Mouse (Mus musculus): Measurements from ENCODE around the gene Fgfr2. TPM values are rescaled to one million over a fixed set of nuclear protein-coding genes. Genes with fewer than 3 reads are reported as not detected.

Fgfr2 gene
- polyA plus RNA-seq, 1 experiment, result 3.0 TPM

DNA sequence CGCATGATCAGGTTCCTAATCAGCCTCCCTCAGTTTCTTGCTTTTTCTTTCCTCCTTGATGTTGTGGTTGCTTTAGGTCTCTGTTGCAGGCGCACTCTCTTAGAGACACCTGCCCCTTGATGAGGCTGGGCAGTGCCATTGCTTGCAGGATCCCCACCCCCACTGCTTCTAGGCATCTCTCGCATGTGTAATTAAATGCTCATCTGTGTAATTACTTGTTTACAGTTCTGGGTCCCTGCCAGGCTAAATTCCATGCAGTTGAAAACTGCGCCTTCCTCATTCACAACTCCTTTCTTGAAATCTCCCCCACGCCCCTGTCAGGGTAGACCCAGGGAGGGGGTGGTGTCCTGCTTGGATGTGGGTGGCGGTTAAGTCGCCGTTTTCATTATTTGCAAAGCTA is 1380.0 kb downstream of the Fgfr2 start:
- TF ChIP-seq CTCF (IDR thresholded peaks at IDR 0.05; ENCODE audit: control insufficient read depth, insufficient read depth, insufficient replicate concordance, low read depth, low read length), result no peak
- TF ChIP-seq POLR2A (IDR thresholded peaks at IDR 0.05; ENCODE audit: control insufficient read depth, low read depth, low read length), result no peak
- Histone ChIP-seq H3K27ac (ENCODE audit: control insufficient read depth, insufficient read depth, low read depth, low read length) (no peak overlapping the region), H3K36me3 (ENCODE audit: control insufficient read depth, insufficient read depth, low read length) (no peaks in the 10 kb centered on the region), H3K4me1 (ENCODE audit: control insufficient read depth, insufficient read depth, low read length) (no peaks in the 10 kb centered on the region), H3K4me3 (ENCODE audit: control insufficient read depth, low read depth, low read length) (no peak overlapping the region), H3K27me3 (ENCODE audit: control insufficient read depth, insufficient read depth, low read length) (no peaks in the 10 kb centered on the region)

DNA sequence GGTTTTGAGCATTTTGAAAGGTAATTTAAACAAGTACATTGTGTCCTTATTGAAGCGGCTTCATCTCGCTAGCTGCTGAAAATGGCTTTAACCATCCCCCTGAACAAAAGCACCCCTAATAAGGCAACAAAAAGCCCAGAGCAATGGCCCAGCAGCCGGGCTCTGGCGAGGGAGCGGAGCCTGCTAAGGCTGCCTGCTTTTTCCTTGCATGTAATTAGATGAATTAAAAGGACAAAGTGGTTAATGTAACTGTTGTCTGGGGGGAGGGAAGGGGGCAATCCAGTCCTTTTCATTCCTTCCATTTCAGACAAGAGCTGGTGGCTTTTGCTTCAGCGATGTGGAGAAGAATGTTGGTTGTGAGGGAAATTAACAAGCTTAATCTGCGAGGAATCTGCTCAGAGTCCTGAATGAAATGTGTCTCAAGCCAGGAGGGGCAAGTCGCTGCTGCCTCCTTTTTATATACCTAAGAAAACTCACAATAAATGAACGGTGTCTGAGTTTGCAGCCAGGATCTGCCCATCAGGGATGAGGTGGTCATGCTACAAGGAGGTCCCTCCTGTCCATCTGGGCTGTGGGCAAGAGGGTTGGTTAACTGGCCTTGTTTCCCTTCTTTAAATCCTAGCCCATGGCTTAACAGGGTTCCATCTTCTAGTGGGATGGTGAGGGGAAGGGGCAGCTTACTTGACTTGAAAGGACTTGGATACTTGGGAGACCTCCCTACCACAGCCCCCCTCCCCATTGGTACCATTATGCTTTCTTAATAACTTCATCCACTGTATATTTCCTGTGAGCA is 1400.2 kb downstream of the Fgfr2 start:
- Histone ChIP-seq H3K36me3 (ENCODE audit: control insufficient read depth, insufficient read depth, low read length) (no peaks in the 10 kb centered on the region), H3K4me1 (ENCODE audit: control insufficient read depth, insufficient read depth, low read length) (no peaks in the 10 kb centered on the region), H3K27me3 (ENCODE audit: control insufficient read depth, insufficient read depth, low read length) (no peaks in the 10 kb centered on the region), H3K27ac (ENCODE audit: control insufficient read depth, insufficient read depth, low read depth, low read length) (no peak overlapping the region), H3K4me3 (ENCODE audit: control insufficient read depth, low read depth, low read length) (no peak overlapping the region)
- no peak for TF ChIP-seq POLR2A (IDR thresholded peaks at IDR 0.05; ENCODE audit: control insufficient read depth, low read depth, low read length)
- no peak for TF ChIP-seq CTCF (IDR thresholded peaks at IDR 0.05; ENCODE audit: control insufficient read depth, insufficient read depth, insufficient replicate concordance, low read depth, low read length)

DNA sequence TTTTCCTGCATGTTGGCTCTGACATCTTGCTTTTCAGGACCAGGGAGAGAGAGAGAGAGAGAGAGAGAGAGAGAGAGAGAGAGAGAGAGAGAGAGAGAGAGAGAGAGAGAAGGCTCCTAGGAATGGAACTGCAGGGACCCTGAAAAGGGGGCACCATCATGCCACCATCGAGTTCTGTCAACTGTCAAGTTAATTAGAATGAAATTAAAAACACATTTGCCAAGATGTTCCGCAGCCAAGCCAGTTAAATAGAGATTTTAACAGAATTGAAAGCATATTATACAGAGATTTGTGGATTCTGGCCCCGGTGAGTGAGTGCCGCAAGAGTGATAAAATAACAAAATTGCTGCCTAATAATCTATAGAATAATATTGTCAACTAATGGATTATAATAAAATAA is 1400.8 kb downstream of the Fgfr2 start:
- H3K27ac ChIP-seq (ENCODE audit: control insufficient read depth, insufficient read depth, low read depth, low read length), result no peak overlapping the region
- no peaks in the 10 kb centered on the region for H3K27me3 ChIP-seq (ENCODE audit: control insufficient read depth, insufficient read depth, low read length)
- no peaks in the 10 kb centered on the region for H3K36me3 ChIP-seq (ENCODE audit: control insufficient read depth, insufficient read depth, low read length)
- H3K4me3 ChIP-seq (ENCODE audit: control insufficient read depth, low read depth, low read length), result no peak overlapping the region
- TF ChIP-seq CTCF (IDR thresholded peaks at IDR 0.05; ENCODE audit: control insufficient read depth, insufficient read depth, insufficient replicate concordance, low read depth, low read length) (no peak), POLR2A (IDR thresholded peaks at IDR 0.05; ENCODE audit: control insufficient read depth, low read depth, low read length) (no peak)
- H3K4me1 ChIP-seq (ENCODE audit: control insufficient read depth, insufficient read depth, low read length), result no peaks in the 10 kb centered on the region

DNA sequence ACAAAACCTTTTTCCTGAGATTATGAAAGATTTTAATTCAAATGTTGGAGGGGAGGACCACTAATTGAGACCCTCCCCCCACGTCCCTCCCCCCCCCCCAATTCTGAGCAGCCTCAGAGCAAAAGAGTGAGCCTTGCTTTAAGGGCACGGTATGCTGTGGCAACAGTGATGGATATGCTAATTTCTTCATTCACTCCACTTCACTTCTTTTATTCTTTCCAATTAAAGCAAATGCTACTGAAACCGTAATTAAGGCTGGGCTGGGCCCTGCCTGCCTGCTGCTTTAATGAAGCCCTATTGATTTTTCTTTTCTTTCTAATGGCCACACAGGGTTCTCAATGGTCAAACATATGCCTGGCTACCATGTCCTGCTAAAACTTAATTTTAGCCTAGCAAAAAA is 1404.9 kb downstream of the Fgfr2 start:
- TF ChIP-seq CTCF (IDR thresholded peaks at IDR 0.05; ENCODE audit: control insufficient read depth, insufficient read depth, insufficient replicate concordance, low read depth, low read length) (no peak), POLR2A (IDR thresholded peaks at IDR 0.05; ENCODE audit: control insufficient read depth, low read depth, low read length) (no peak)
- H3K4me1 ChIP-seq (ENCODE audit: control insufficient read depth, insufficient read depth, low read length), result no peaks in the 10 kb centered on the region
- no peak overlapping the region for H3K4me3 ChIP-seq (ENCODE audit: control insufficient read depth, low read depth, low read length)
- H3K27ac ChIP-seq (ENCODE audit: control insufficient read depth, insufficient read depth, low read depth, low read length), result no peak overlapping the region
- no peaks in the 10 kb centered on the region for H3K36me3 ChIP-seq (ENCODE audit: control insufficient read depth, insufficient read depth, low read length)
- no peaks in the 10 kb centered on the region for H3K27me3 ChIP-seq (ENCODE audit: control insufficient read depth, insufficient read depth, low read length)

DNA sequence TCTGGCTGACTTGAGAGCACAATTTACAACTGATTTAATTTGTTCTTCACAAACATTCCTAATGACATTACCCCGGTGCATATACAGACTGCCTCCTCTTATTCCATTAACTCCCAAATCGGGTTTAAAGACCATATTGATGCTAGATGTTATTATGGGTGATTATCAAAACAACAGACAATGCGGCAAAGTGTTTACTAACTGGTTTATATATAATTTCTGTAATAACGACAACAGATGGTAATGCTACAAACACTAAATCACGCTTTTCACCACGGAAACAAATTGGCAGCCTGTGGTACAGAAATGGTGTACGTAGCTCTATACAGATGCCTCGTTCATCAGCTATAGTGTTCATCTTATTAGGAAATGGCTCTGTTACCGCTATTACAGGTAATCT is 1410.1 kb downstream of the Fgfr2 start:
- no peaks in the 10 kb centered on the region for H3K36me3 ChIP-seq (ENCODE audit: control insufficient read depth, insufficient read depth, low read length)
- H3K4me3 ChIP-seq (ENCODE audit: control insufficient read depth, low read depth, low read length), result no peak overlapping the region
- no peak overlapping the region for H3K27ac ChIP-seq (ENCODE audit: control insufficient read depth, insufficient read depth, low read depth, low read length)
- no peaks in the 10 kb centered on the region for H3K27me3 ChIP-seq (ENCODE audit: control insufficient read depth, insufficient read depth, low read length)
- no peak for TF ChIP-seq CTCF (IDR thresholded peaks at IDR 0.05; ENCODE audit: control insufficient read depth, insufficient read depth, insufficient replicate concordance, low read depth, low read length)
- no peak for TF ChIP-seq POLR2A (IDR thresholded peaks at IDR 0.05; ENCODE audit: control insufficient read depth, low read depth, low read length)
- no peaks in the 10 kb centered on the region for H3K4me1 ChIP-seq (ENCODE audit: control insufficient read depth, insufficient read depth, low read length)

DNA sequence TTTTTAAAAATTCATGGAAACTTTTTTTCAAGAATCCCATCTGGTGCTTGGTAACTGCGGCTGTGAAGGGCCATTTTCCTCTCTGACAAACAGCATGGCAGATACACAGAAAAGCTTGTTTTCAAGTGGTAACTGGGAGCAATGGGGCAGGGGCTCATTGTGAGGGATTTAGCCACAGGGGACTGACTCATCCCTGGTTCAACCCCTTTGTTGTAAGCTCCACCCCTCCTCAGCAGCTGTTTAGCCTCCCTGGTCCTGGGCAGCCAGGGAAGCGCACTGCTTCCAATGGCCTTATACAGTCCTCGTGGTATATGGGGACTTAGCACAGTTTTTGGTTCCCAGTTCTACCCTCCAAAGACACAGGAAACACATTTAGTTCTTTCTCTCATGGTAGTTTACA is 1426.3 kb downstream of the Fgfr2 start:
- H3K4me1 ChIP-seq (ENCODE audit: control insufficient read depth, insufficient read depth, low read length), result no peaks in the 10 kb centered on the region
- H3K36me3 ChIP-seq (ENCODE audit: control insufficient read depth, insufficient read depth, low read length), result no peaks in the 10 kb centered on the region
- no peak overlapping the region for H3K4me3 ChIP-seq (ENCODE audit: control insufficient read depth, low read depth, low read length)
- H3K27me3 ChIP-seq (ENCODE audit: control insufficient read depth, insufficient read depth, low read length), result no peaks in the 10 kb centered on the region
- no peak overlapping the region for H3K27ac ChIP-seq (ENCODE audit: control insufficient read depth, insufficient read depth, low read depth, low read length)
- TF ChIP-seq CTCF (IDR thresholded peaks at IDR 0.05; ENCODE audit: control insufficient read depth, insufficient read depth, insufficient replicate concordance, low read depth, low read length) (no peak), POLR2A (IDR thresholded peaks at IDR 0.05; ENCODE audit: control insufficient read depth, low read depth, low read length) (no peak)

DNA sequence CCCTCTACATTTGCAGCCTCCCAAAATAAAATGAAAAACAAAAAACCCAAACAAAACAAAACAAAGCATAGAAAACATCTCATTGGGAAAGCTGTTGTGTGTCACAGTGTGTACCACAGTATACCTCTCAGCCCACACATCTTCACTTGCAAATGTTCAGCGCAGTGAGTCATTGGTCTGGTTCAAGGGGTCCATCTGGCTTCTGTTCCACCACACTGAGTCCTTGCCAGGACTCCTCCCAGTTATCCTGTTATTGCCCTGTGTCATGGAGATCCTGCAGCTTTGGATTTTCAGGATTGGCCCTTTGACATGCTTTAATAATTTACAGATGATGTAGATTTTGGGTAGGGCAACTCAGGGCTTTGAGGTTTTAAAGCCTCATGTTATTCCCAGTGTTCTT is 1435.8 kb downstream of the Fgfr2 start:
- no peaks in the 10 kb centered on the region for H3K27me3 ChIP-seq (ENCODE audit: control insufficient read depth, insufficient read depth, low read length)
- no peaks in the 10 kb centered on the region for H3K36me3 ChIP-seq (ENCODE audit: control insufficient read depth, insufficient read depth, low read length)
- no peaks in the 10 kb centered on the region for H3K4me1 ChIP-seq (ENCODE audit: control insufficient read depth, insufficient read depth, low read length)
- TF ChIP-seq POLR2A (IDR thresholded peaks at IDR 0.05; ENCODE audit: control insufficient read depth, low read depth, low read length) (no peak), CTCF (IDR thresholded peaks at IDR 0.05; ENCODE audit: control insufficient read depth, insufficient read depth, insufficient replicate concordance, low read depth, low read length) (no peak)
- no peak overlapping the region for H3K4me3 ChIP-seq (ENCODE audit: control insufficient read depth, low read depth, low read length)
- no peak overlapping the region for H3K27ac ChIP-seq (ENCODE audit: control insufficient read depth, insufficient read depth, low read depth, low read length)
